Mouse (Mus musculus): ENCODE results near the gene 4933415F23Rik.

DNA sequence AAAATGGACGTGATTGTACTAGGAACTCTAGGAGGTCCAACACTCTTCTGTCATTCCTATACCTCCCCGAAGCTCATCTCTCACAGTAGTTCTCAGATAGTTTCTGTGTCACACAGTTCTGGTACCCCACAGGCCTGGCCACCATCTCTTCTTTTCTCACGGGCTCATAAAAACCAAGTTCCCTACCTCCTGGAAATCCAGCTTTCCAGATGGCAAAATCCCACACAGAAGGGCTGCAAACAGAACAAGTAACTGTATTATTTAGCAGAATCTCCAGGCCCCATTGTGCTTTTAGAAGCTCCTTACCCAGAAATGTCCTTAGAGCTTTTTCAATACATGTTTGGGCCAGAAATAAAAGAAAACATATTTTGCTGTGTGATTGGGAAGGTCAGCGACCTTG, 828 bp upstream of the 4933415F23Rik start:
- TF ChIP-seq CTCF (IDR thresholded peaks at IDR 0.05; ENCODE audit: low read depth) (no peak), EP300 (IDR thresholded peaks at IDR 0.05; ENCODE audit: low read depth) (no peak)
